Mouse (Mus musculus) B cell, adult 2 months (primary cell): ENCODE measurements around the gene Snupn.
"Not testable (repeated sequence)": the region's sequence is repeated elsewhere in the genome, so short reads cannot be mapped to it uniquely, and the experiment has no call there.

Source experiments
- DNase-seq, 2 experiments: peaks; one replicate each; pipeline ENCODE4 v3.0.0; 2022

Snupn gene

GRCm38 (mm10) chr9:56936861-56937222, 13.8 kb upstream of the Snupn start:
- DNase-seq, result no peak

DNA sequence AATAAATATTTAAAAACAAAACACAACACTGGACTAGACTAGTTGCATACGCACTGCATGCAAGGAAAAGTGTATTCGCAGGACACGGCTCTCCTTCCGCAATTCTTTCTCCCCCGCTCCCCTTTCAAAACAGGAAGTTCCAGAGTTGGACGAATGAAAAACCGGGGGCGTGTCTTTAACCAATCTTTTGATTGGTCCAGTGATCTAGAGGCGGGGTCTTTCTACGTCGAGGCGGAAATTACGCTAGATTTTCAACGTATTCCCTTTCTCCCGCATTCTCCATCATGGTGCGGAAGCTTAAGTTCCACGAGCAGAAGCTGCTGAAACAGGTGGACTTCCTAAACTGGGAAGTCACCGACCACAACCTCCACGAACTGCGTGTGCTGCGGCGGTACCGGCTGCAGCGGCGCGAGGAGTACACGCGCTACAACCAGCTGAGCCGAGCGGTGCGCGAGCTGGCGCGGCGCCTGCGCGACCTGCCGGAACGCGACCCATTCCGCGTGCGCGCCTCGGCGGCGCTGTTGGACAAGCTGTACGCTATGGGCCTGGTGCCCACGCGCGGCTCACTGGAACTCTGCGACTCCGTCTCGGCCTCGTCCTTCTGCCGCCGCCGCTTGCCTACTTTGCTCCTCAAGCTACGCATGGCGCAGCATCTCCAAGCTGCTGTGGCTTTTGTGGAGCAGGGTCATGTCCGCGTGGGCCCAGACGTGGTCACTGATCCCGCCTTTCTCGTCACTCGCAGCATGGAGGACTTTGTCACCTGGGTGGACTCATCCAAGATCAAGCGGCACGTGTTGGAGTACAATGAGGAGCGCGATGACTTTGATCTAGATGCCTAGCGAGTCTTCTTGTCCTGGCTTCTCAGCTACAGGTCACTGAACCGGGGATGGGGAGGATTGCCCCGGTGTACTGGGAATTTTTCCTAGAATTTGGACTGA, 13.2 kb upstream of the Snupn start, which contains the start of gene Imp3:
Gene Imp3 (plus strand): TSS at position 253 of the 938 bp plus-strand sequence.
- peak; percentile 86 to 89 for DNase-seq

GRCm38 (mm10) chr9:56938374-56938773, 12.3 kb upstream of the Snupn start:
- DNase-seq, result peak in 1 of 2 experiments; percentile 4

DNA sequence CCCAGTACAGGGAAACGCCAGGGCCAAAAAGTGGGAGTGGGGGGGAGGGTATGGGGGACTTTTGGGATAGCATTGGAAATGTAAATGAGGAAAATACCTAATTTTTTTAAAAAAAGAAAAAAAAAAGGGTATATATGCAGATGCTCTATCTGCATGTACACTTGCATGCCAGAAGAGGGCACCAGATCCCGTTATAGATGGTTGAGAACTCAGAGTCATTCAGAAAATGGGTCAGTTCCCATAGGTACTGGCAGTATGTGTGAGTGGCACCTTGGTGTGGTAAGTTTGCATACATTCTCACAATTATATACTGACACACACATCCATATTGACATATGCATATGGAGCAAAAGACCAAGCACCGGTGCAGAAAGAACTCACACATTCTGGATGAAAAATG, 3.2 kb upstream of the Snupn start:
- peak; percentile 74 to 79 for DNase-seq

DNA sequence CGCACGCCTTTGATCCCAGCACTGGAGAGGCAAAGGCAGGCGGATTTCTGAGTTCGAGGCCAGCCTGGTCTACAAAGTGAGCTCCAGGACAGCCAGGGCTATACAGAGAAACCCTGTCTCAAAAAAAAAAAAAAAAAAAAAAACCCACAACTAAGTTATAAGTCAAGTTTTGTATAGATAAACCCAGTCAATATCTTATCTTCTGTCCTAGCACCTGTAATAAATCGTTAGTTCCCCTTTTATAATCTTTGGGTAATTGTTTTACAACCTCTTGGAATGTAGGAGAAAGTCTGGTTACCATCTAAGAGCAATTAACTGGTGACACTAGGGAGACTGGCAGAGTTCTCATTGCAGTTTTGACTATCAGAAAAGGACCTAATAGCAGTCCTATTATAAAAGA, 2.0 kb upstream of the Snupn start:
- not testable (repeated sequence) for DNase-seq

DNA sequence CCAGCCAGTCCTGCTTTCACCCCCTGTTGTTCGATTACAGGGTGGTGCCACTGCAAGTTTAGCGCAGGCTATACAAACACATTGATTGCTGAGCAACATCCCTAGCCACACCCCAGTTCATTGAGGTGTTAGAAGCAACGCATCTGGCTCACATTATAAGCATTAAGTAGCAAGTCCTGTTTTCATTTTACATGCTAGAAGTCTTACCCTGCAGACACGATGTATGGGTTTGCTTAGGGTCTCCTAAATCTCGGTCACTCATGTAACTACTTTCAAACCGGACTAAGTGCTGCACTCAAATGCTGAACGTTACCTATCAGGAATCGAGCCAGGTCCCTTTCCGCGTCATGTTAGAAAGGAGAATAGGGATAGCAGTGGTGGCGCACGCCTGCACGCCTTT, 911 bp upstream of the Snupn start:
- peak; percentile 14 for DNase-seq

DNA sequence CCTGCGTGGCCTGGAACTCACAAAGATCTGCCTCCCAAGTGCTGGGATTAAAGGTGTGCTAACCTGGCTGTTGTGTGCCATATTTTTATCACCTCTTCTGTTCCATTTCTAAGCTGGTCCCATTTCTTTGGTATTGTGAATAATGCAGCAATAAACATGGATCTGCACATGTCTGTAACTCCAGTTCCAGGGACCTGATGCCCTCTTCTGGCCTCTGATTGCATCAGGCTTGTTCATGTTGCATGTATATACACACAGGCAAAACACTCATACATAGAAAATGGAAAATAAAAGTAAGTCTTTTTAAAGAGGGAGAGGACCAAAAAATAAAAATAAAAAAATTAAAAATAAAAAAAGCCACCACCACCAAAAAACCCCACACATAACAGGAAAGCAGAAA, 2.9 kb downstream of the Snupn start:
- no peak for DNase-seq

DNA sequence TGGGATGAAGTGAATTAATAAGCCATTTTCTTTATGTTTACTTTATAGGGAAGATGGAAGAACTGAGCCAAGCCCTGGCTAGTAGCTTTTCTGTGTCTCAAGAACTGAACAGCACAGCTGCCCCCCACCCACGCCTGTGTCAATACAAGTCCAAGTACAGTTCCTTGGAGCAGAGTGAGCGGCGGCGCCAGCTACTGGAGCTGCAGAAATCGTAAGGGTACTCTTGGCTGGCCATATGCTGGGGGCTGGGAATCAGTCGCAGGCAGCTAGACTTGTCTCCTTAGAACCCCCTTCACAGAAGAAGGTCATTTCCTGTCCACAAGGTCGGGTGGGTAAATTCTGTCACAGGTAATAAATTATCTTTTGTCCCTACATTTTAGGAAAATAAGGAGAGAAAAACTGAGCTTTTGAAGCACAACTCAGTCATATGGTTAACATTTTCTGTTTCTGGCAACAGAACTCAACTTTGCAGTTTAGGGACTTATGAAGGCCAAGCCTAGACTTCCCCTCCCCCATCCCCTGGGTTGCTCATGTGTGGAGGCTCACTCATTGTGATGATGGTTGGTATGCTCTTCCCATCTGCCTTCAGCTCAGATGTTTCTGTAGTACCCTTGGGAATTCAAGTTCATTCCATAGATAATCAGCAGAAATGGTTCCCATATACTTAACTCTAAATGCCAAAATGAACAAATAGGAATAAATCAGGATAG, 6.4 kb downstream of the Snupn start:
- no peak for DNase-seq

GRCm38 (mm10) chr9:56958689-56959088, 8.0 kb downstream of the Snupn start:
- DNase-seq, result no peak

- DNase-seq, result no peak
Measured at GRCm38 (mm10) chr9:56961591-56961990, 10.9 kb downstream of the Snupn start.

GRCm38 (mm10) chr9:56970158-56970557, 19.5 kb downstream of the Snupn start:
- DNase-seq, result no peak

GRCm38 (mm10) chr9:56973960-56974524, 23.4 kb downstream of the Snupn start:
- DNase-seq, result no peak

DNA sequence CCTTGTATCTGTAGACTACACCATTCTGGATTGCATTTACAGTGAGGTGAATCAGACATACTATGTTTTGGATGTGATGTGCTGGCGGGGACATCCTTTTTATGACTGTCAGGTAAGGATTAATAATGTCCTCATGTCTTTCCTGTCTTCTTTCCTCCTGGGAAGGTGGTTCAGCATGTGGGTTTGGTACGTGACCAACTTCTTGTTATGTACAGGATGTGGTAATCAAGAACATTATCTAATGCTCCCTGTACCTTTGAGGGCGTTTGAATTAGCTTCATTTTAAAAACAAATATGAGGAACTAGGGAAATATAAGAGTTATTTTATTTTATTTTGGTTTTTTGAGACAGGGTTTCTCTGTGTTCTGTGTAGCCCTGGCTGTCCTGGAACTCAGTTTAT, 24.5 kb downstream of the Snupn start:
- no peak for DNase-seq

GRCm38 (mm10) chr9:56980186-56980585, 29.5 kb downstream of the Snupn start:
- no peak for DNase-seq

- DNase-seq, result no peak
Measured at GRCm38 (mm10) chr9:56981502-56981901, 30.8 kb downstream of the Snupn start.

DNA sequence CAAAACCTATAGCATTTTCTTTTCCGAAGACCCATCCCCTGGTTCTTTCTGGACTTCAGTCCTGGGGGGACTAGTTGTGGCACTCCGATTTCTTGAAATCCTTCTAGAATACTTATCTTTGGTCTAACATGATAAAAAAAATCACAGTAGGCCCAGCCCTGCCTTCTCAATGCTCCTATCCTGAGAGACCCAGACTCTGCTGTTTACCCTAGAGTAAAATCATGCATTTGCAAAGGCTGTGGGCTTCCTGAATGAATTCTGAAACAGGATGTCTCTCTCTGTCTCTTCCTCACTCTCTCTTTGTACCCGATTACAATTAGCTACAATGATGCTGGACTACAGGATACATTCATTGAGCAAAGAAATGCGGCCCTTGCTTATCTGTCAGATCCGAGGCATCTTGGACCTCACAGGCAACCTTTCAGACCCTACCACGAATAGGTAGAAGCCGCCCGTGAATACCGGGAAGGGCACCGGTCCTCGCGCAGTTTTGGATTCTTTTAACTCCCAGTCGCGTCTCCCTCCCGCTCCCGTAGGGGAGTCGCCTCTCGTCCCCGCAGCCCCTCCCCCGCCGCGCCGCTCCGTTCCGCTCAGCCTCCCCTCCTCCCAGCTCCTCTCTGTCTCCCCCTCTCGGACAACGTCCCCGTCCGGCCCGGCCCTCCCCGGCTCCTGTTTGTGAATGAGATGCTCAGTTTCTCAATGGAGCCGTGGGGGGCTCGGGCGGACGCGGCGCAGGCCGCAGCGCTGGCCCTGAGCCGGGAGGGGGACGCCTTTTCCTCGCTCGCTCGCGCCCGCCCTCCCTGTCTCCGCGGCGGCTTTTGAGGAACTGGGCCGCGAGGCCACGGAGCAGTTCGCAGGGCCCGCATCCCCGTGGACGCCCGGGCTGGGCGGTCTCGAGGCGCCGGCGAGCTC, 43.9 kb downstream of the Snupn start, which contains the start of gene Ptpn9:
Gene Ptpn9 (plus strand): TSS at position 638 of the 912 bp plus-strand sequence.
- peak; percentile 80 for DNase-seq

GRCm38 (mm10) chr9:56995198-56996027, 44.7 kb downstream of the Snupn start:
- DNase-seq, result peak; percentile 55 to 66

DNA sequence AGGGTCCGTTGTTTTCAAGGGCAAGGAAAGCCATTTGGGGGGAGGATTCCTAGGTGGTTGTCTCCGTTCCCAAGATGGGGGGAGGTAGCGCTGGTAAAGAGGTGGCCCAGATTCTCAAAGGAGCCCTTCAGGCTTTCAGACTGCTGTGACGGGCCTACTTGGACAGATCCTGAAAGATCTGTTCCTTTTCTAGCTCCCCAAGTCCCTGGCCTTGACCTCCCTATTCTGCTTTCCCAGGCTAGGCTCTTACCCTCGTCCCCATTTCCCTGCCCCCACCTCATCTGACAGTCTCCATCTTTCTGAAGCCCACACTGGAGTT, 45.3 kb downstream of the Snupn start:
- DNase-seq, result peak in 1 of 2 experiments; percentile 14

- not testable (repeated sequence) for DNase-seq
Measured at GRCm38 (mm10) chr9:56997206-56997605, 46.5 kb downstream of the Snupn start.

DNA sequence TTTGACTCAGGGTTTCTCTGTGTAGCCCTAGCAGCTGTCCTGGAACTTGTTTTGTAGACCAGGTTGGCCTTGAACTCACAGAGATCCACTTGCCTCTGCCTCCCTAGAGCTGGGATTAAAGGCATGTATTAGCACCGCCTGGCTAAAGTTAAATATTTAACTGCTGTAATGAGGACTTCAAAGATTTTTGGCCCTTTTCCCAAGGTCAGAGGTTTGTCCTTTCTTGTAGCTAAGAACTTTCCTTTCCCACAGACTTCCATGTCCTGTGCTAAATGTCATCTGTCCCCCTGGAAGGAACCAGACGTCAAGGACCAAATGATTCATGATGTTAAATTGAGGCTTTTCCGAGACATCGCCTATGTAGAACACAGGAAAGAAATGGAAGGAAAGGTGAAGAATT, 52.3 kb downstream of the Snupn start:
- no peak for DNase-seq

DNA sequence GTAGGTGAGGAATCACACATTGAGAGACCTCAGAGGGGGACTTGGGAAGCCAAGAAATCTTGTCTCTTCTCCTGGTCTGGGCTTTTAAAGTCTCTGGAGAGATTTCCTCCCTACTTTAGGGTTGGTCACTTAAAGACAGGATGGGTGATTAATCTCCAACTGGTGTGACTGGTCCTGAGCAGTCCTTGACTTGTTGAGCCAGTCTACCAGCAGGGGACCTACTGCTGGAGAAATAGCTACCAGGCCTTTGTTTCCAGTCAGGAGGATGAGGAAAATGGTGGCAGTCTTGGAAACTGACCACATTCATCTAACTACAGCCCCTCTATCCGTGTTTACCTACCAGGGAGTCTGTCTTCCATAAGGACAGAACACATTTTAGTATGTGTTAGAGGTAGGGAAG, 61.7 kb downstream of the Snupn start:
- DNase-seq, result no peak

DNA sequence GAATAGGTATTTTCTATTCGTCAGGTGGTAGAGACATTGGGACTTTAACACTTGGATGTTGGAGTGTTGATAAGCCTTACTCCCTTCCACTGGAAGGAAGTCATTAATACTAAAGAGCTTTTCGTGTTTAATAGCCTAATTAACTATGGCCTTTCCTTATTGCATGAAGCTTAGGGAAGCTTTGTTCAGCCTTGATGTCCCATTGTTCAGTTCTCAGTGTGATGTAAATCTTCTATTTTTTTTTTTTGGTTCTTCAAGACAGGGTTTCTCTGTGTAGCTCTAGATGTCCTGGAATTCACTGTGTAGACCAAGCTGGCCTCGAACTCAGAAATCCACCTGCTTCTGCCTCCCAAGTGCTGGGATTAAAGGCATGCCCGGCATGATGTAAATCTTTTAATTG, 62.2 kb downstream of the Snupn start:
- DNase-seq, result no peak
